Mouse (Mus musculus) olfactory bulb, adult 2 months (tissue): ENCODE measurements around the gene Atp2c1.

Experiments used
- CTCF ChIP-seq: fragments of 200-500 bp; IDR thresholded peaks from 2 replicates; pipeline ENCODE4 v1.5.1; 2012; ENCODE audit warnings: low read depth, mild to moderate bottlenecking, low read length, moderate library complexity; ENCODE audit not compliant: insufficient read depth
- POLR2A ChIP-seq: fragments of 200-500 bp; IDR thresholded peaks from 2 replicates; pipeline ENCODE4 v1.6.1; 2012; ENCODE audit warnings: mild to moderate bottlenecking, low read depth, low read length, moderate library complexity; ENCODE audit not compliant: insufficient read depth

- TF ChIP-seq CTCF (no peak), POLR2A (no peak)
Measured at GRCm38 (mm10) chr9:105408549-105408948, 118.6 kb downstream of the Atp2c1 start.
